Mouse (Mus musculus) liver, postnatal 0 days (tissue): ENCODE data around the gene Otx1.

Experiments
- CTCF ChIP-seq: sonication (generic); IDR thresholded peaks from 2 replicates; pipeline ENCODE4 v1.5.1; 2016; ENCODE audit warnings: antibody characterized with exemption, low read depth
- EP300 ChIP-seq: IDR thresholded peaks from 2 replicates; pipeline ENCODE4 v1.6.1; 2016; ENCODE audit warnings: antibody characterized with exemption, low read depth, mild to moderate bottlenecking

- TF ChIP-seq CTCF (no peak), EP300 (no peak)
Measured at GRCm38 (mm10) chr11:21985118-21985517, 17.6 kb downstream of the Otx1 start.
